Mouse (Mus musculus): ENCODE results near the gene Pfkp. TPM values are rescaled to one million over a fixed set of nuclear protein-coding genes. Genes with fewer than 3 reads are reported as not detected.

The Pfkp gene
- total RNA-seq, 2 experiments from 2014 or later, result 299 to 307 TPM

DNA sequence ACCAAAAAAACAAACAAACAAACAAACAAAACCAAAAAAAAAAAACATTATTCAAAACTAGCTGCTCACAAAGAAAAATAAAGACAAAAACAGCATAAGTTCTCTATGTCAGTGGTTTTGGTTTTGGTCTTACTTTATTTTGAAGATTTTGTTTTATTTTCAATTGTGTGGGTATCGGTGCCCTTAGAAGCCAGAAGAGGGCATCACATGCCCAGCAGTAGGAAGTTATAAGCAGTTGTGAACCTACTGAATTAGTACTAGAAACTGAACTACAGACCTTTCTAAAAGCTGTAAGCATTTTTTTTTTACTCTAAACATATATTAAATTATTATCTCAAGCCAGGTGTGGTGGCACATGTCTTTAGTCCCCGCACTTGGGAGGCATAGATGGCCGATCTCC, 21.2 kb downstream of the Pfkp start:
- TF ChIP-seq CTCF (IDR thresholded peaks at IDR 0.05), result peak; percentile 30
- no peak overlapping the region for H3K4me3 ChIP-seq
- intact Hi-C loops (cut with DNase I), result no loop called here
- no peak overlapping the region for H3K27ac ChIP-seq
- DNase-seq (ENCODE audit: extremely low spot score in 1 of 2, low spot score in 2 of 2), result no peak

DNA sequence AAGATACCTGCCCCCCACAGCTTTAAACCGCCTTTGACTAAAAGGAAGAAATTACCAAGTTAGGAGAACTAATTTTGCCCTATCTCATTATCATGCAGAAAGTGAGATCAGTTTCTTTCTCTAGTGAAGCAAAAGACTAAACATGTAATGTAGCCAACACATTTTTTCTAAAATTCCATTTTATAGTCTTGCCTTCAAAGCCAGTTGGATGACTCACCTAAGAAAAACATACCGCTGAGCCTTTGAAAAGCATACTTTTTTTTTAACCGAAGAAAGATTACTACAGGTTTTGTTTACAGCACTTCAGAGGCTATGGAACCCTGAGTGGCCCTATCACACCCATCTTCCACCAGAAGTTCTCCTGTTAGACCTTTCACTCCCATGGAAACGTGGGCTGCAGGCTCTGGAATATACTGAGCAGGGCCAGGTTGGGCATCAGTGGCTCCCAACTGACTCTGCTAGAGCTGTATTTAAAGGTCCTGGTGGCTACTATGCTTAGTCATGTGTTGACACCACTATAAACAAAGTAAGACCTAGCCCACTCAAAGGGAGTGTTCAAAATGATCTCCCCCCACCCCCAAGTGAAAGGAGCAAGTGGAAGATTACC, 22.0 kb downstream of the Pfkp start:
- intact Hi-C loops (cut with DNase I), result no loop called here
- H3K27ac ChIP-seq, result no peak overlapping the region
- no peak overlapping the region for H3K4me3 ChIP-seq
- DNase-seq (ENCODE audit: extremely low spot score in 1 of 2, low spot score in 2 of 2), result no peak
- no peak for TF ChIP-seq CTCF (IDR thresholded peaks at IDR 0.05)

DNA sequence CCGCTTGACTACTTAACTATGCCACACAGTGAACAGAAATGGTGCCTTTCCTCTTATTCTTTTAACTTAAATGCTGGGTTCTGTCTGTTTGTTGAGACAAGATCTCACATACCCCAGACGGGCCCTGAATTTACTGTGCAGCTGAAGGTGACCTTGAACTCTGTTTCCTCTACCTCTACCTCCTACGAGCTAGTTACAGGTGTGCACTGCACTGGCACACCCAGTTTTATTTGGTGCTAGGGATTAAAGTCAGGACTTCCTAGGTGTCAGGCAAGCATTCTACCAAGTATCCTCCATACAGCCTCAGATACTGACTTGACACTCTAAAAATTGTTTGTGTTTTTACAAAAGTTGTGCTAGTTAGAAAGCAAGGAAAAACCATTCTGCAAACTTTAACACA, 22.6 kb downstream of the Pfkp start:
- no peak for TF ChIP-seq CTCF (IDR thresholded peaks at IDR 0.05)
- no peak for DNase-seq (ENCODE audit: extremely low spot score in 1 of 2, low spot score in 2 of 2)
- no peak overlapping the region for H3K27ac ChIP-seq
- intact Hi-C loops (cut with DNase I), result no loop called here
- no peak overlapping the region for H3K4me3 ChIP-seq

DNA sequence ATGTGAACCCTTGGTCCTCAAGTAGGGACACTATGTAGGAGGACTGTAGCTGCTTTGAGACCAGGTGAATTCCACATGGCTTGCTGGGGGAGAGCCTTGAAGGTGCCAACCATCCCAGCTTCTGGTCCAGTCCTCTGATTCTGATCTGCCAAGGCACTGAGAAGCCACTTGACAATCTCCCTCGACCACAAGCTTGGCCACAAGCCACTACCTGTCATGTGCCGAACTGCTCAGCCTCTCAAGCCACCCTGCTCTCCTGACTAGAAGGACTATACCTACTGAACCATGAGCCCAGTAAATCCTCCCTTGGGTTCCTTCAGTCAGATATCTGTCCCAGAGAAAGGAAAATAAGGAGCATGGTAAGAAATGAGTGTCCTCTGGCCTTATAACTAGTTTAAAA, 24.0 kb downstream of the Pfkp start:
- no peak for TF ChIP-seq CTCF (IDR thresholded peaks at IDR 0.05)
- no peak for DNase-seq (ENCODE audit: extremely low spot score in 1 of 2, low spot score in 2 of 2)
- Histone ChIP-seq H3K4me3 (no peak overlapping the region), H3K27ac (no peak overlapping the region)
- intact Hi-C loops (cut with DNase I), result no loop called here

DNA sequence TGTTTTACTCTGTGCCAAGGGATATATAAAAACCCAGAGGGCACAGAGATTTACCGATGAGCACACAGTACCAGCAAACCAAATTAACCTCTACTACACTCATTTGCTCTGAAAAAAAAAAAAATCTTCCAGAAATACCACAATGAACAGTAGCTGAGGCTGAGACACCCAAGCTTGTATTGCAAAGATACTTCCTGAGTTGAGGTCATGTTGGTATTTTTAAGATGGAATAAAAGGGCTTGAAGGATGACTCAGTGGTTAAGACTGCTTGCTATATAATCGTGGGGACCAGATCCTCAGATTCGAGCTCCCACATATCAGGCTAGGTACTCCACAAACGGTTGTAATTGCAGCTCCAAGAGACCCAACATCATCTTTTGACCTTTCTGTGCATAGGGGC, 24.5 kb downstream of the Pfkp start:
- H3K27ac ChIP-seq, result no peak overlapping the region
- no peak for TF ChIP-seq CTCF (IDR thresholded peaks at IDR 0.05)
- no peak for DNase-seq (ENCODE audit: extremely low spot score in 1 of 2, low spot score in 2 of 2)
- H3K4me3 ChIP-seq, result no peak overlapping the region
- intact Hi-C loops (cut with DNase I), result no loop called here

DNA sequence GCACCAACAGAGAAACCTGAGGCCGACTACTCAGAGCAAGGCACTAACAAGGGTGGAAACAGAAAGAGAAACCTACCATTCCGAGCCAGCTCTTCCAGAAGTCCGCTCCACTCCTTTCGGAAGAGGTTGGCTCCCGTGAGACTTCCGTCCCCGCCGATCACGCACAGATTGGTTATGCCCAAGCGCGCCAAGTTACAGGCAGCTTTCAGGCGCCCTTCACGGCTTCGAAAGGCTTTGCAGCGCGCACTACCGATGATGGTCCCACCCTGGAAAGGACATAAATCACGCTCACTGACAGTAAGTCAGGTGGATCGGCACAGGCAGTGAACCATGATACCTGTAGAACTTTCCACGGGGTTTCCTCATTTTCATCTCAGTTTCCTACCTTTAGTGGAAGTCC, 26.7 kb downstream of the Pfkp start:
- Histone ChIP-seq H3K27ac (no peak overlapping the region), H3K4me3 (no peak overlapping the region)
- intact Hi-C loops (cut with DNase I), result no loop called here
- no peak for TF ChIP-seq CTCF (IDR thresholded peaks at IDR 0.05)
- no peak for DNase-seq (ENCODE audit: extremely low spot score in 1 of 2, low spot score in 2 of 2)

DNA sequence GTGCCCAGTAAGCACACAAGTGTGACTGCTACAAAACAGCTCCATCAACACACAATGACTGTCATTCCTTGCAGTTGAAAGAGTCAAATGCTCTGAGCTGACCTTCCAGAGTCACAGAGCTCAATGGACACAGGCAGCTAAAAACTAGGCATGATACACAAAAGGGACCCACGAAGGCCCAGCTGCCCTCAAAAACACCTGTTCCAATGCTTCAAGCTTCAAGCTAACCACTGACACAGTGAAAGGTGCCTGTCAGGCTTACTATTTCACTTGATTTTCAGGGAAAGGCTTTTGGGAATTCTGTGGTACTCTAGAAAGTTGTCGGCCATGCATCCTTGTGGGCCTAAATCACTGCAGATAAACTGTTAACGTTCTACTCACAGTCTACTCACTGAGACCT, 28.3 kb downstream of the Pfkp start:
- DNase-seq (ENCODE audit: extremely low spot score in 1 of 2, low spot score in 2 of 2), result no peak
- Histone ChIP-seq H3K4me3 (no peak overlapping the region), H3K27ac (no peak overlapping the region)
- intact Hi-C loops (cut with DNase I), result no loop called here
- no peak for TF ChIP-seq CTCF (IDR thresholded peaks at IDR 0.05)

DNA sequence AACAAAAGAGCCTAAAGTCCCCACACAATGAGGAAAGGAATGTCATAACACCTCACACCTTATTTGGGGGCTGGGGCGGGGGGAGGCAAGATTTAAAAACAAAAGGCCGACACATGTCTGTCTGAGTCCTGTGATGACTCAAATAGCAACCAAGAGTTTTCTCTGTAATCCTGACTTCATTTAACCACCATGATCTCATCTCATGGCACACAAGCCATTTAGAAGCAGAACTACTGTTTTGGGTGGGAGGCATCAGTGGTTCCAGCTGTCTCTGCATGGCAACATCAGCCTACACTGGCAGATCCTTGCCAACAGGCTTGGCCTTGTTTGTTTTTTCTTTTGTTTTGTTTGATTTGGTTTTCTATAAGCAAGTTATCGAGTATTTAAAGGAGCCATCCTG, 29.9 kb downstream of the Pfkp start:
- Histone ChIP-seq H3K4me3 (no peak overlapping the region), H3K27ac (peak overlapping the region; percentile 73)
- intact Hi-C loops (cut with DNase I), result no loop called here
- TF ChIP-seq CTCF (IDR thresholded peaks at IDR 0.05), result no peak
- DNase-seq (ENCODE audit: extremely low spot score in 1 of 2, low spot score in 2 of 2), result no peak

DNA sequence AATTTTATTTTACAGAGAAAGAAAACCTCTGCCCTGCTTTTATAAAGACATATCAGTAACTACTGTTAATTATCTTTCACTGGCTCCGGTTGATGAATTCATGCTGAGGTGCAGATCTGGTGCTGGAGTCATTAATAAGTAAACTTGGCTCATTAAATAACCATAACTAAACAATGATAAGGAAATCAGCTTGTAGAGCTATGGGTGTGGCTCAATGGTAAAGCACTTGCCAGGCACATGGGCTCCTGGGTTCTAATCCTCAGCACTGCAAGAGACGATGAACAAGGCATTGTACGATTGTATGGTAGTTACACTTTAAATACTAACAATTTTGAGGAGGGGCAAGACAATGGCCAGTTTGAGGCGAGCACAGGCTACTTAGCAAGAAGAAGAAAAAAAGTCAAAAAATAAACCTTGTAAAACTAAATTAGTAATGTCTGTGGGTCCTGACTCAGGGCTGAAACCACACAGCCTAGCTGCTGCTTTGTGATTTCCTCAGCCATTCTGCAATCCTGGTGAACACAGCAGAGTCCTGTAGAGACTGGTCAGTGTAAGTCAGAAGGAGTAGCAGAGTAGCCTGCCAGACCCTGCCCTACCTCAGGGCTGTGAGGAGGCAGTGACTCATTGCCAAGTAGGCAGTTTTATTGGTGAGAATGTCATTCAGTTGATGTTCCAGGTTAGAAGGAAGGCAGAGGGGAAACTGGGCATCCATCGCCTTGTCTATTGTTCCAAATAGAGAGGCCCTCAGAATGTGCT, 34.7 kb downstream of the Pfkp start:
- TF ChIP-seq CTCF (IDR thresholded peaks at IDR 0.05), result no peak
- intact Hi-C loops (cut with DNase I), result no loop called here
- Histone ChIP-seq H3K4me3 (no peak overlapping the region), H3K27ac (no peak overlapping the region)
- no peak for DNase-seq (ENCODE audit: extremely low spot score in 1 of 2, low spot score in 2 of 2)

DNA sequence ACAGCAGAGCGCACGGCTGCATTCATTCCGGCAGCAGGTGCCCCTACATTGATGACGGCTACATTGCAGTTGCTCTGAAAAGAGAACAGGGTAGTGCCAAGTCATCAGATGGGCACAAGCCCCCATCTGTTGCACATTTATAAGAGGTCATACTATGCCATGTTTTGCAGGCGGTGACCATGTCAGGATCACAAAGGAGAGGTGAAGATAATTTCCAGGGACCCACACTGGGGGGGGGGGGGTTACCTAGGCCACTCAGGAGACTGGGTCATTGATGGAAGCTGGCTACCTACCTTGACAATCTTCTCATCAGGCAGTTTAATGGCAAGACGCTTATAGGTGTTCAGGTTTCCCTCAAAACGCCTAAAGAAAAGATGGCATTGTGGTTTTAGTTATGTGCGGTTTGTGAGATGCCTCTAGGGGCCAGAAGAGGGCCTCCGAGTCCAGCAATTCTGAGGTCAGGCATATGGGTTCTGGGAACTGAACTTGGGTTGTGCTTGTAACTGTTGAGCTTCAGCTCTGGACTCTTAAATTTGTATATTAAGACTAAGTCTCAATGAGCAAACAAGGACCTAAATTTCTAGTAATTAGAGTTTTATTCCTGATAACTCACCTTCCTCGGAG, 45.7 kb downstream of the Pfkp start:
- Histone ChIP-seq H3K27ac (no peak overlapping the region), H3K4me3 (no peak overlapping the region)
- peak; percentile 43 for TF ChIP-seq CTCF (IDR thresholded peaks at IDR 0.05)
- DNase-seq (ENCODE audit: extremely low spot score in 1 of 2, low spot score in 2 of 2), result no peak
- intact Hi-C loops (cut with DNase I), result no loop called here

DNA sequence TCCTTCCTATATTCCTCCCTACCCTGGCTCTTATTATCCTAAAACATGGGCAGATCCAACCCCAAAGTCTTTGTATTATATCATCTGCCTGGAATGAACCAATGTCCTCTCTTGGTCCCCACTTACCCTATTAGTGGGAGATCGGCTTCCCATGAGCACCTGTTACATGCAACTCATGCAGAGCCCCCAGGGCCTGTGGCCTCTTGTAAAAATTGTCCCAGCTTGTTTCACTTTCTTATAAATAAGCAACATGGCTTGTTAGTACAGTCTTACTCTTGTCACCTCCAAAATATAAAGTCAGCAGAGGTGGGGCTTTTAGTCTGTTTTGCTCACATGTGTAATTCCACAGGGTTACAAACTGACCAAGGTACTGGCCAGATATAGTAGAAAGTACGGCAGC, 46.9 kb downstream of the Pfkp start:
- Histone ChIP-seq H3K27ac (no peak overlapping the region), H3K4me3 (no peak overlapping the region)
- intact Hi-C loops (cut with DNase I), result no loop called here
- no peak for TF ChIP-seq CTCF (IDR thresholded peaks at IDR 0.05)
- no peak for DNase-seq (ENCODE audit: extremely low spot score in 1 of 2, low spot score in 2 of 2)

DNA sequence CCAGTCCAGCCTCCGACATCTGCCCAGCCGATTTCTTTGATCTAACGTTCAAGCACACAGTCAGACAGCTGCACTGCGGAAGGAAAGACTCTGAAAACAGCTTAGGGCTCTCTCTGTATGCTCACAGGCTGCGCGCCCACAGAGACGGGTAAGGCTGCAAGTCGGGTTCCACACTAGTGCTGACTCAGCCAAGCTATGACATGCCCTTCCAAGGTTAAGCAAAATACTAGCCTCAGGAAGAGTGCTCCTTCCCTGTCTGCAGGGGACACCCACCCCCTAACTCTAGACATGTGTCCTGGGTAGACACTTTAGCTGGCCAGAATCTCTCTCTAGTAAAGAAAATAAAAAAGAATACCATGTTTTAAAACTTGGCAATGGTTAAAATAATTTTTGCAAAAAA, 48.0 kb downstream of the Pfkp start:
- no peak overlapping the region for H3K4me3 ChIP-seq
- no peak overlapping the region for H3K27ac ChIP-seq
- DNase-seq (ENCODE audit: extremely low spot score in 1 of 2, low spot score in 2 of 2), result no peak
- no peak for TF ChIP-seq CTCF (IDR thresholded peaks at IDR 0.05)
- intact Hi-C loops (cut with DNase I), result no loop called here

DNA sequence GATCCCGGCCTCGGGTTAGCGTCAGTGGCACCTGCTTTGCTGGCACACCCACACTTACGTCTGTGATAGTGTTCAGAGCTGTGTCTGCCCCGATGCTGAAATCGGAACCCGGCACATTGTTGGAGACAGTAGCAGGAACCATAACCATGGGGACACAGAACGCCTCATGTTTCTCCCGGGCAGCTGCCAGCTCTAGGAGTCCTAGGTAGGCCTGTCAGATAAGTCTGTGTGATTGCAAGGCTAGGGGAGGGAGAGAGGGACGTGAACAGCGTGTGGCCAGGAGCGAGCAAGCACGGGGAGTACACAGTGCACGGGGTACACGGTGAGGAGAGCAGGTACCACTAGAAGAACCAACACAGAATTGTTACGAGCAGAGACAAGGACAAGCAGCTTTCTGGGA, 50.8 kb downstream of the Pfkp start:
- no peak overlapping the region for H3K27ac ChIP-seq
- intact Hi-C loops (cut with DNase I), result no loop called here

More for the DNA sequence above, 50.8 kb downstream of the Pfkp start:
- no peak for TF ChIP-seq CTCF (IDR thresholded peaks at IDR 0.05)
- DNase-seq (ENCODE audit: extremely low spot score in 1 of 2, low spot score in 2 of 2), result no peak
- no peak overlapping the region for H3K4me3 ChIP-seq

All from left cerebral cortex, adult 2 months (tissue).